Mouse (Mus musculus) midbrain, embryonic 14.5 days (tissue): ENCODE data around the gene Pgbd5. TPM values are rescaled to one million over a fixed set of nuclear protein-coding genes. Genes with fewer than 3 reads are reported as not detected.
"Not testable (repeated sequence)": the region's sequence is repeated elsewhere in the genome, so short reads cannot be mapped to it uniquely, and the experiment has no call there.

Source experiments
- ATAC-seq: fragments of 200-750 bp; cut with Nextera tagmentation; 2 replicates; pipeline ENCODE4 v1.8.0; 2017; ENCODE audit warnings: moderate number of reproducible peaks, moderate library complexity; ENCODE audit not compliant: low FRiP score, low TSS enrichment
- DNase-seq: peaks from one replicate; pipeline ENCODE4 v3.0.0-alpha.2; 2015
- H3K27ac ChIP-seq: fragments of 300-500 bp; sonication (generic); replicated peaks from 2 replicates; pipeline ENCODE4 v1.5.1; 2014; ENCODE audit warnings: mild to moderate bottlenecking, low read depth, low read length, moderate library complexity
- H3K27me3 ChIP-seq: fragments of 300-500 bp; sonication (generic); 2 replicates; pipeline ENCODE4 v1.6.1; 2014; ENCODE audit warnings: low read length, control low read depth, mixed read lengths; ENCODE audit not compliant: control insufficient read depth, insufficient read depth
- H3K36me3 ChIP-seq: fragments of 300-500 bp; sonication (generic); 2 replicates; pipeline ENCODE4 v1.6.1; 2014; ENCODE audit warnings: low read length, control low read depth; ENCODE audit not compliant: control insufficient read depth, insufficient read depth
- H3K4me1 ChIP-seq: fragments of 300-500 bp; sonication (generic); 2 replicates; pipeline ENCODE4 v1.6.1; 2014; ENCODE audit warnings: mild to moderate bottlenecking, antibody characterized with exemption, low read length, control low read depth; ENCODE audit not compliant: control insufficient read depth, insufficient read depth
- H3K4me2 ChIP-seq: fragments of 300-500 bp; sonication (generic); 2 replicates; pipeline ENCODE4 v1.6.1; 2014; ENCODE audit warnings: mild to moderate bottlenecking, low read length, moderate library complexity
- H3K4me3 ChIP-seq: fragments of 300-500 bp; sonication (generic); replicated peaks from 2 replicates; pipeline ENCODE4 v1.5.1; 2014; ENCODE audit warnings: low read depth, low read length
- H3K9ac ChIP-seq: fragments of 300-500 bp; sonication (generic); replicated peaks from 2 replicates; pipeline ENCODE4 v1.6.1; 2014; ENCODE audit warnings: mild to moderate bottlenecking, low read length, moderate library complexity
- H3K9me3 ChIP-seq: fragments of 300-500 bp; sonication (generic); 2 replicates; pipeline ENCODE4 v1.6.1; 2016; ENCODE audit warnings: low read length, control low read depth, mixed read lengths; ENCODE audit not compliant: control insufficient read depth
- WGBS: fragments of 180-500 bp; shearing (Covaris S2); extraction: QIAGEN DNeasy Blood & Tissue Kit; methylation state at CpG from one replicate; pipeline ENCODE4 v1.1.7; 2014; 5-methylcytosine and 5-hydroxymethylcytosine counted together
- polyA plus RNA-seq: library from polyadenylated mRNA; unstranded; fragments of >200 nt; fragmentation: Nextera tagmentation; extraction: Ambion mirVana; gene quantifications from 2 replicates; pipeline ENCODE4 v1.2.1, GENCODE M21; 2014

Pgbd5 gene
- polyA plus RNA-seq, 1 experiment from 2014 or later: 13.8 TPM

DNA sequence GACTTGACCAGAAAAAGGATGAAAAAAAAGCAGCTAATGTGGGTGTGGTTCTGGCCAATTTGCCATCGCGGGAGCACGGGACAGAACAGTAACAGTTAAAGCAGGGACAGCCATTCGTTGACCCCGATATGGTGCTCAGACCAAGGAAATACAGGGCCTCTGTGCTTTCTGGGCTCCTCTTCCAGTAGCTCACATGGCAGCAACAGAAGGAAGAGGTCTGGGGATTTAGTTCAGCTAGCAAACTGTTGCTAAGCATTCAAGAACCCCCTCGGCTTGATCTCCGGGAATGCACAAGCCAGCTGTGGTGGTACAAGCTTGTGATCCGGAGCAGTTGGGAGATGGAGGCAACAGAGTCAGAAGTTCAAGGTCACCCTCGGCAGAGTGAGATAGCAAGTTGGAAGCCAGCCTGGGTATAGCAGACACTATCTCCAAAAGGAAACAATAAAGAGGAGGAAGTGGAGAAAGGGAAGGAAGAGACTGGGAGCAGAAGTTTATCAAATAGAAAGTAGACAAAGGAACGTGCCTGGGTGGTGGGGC is 3.7 kb downstream of the Pgbd5 start:
- no peak overlapping the region for H3K9ac ChIP-seq
- H3K36me3 ChIP-seq: no peaks in the 10 kb centered on the region
- H3K4me1 ChIP-seq: peaks cover 22% of the 10 kb centered on the region
- H3K27me3 ChIP-seq: no peaks in the 10 kb centered on the region
- H3K9me3 ChIP-seq: no peaks in the 10 kb centered on the region
- 57% methylated on average over 10 of the region's 10 CpGs for WGBS
- H3K4me3 ChIP-seq: no peak overlapping the region
- no peak overlapping the region for H3K27ac ChIP-seq
- H3K4me2 ChIP-seq: no peak overlapping the region
- ATAC-seq (no peak), DNase-seq (no peak)

DNA sequence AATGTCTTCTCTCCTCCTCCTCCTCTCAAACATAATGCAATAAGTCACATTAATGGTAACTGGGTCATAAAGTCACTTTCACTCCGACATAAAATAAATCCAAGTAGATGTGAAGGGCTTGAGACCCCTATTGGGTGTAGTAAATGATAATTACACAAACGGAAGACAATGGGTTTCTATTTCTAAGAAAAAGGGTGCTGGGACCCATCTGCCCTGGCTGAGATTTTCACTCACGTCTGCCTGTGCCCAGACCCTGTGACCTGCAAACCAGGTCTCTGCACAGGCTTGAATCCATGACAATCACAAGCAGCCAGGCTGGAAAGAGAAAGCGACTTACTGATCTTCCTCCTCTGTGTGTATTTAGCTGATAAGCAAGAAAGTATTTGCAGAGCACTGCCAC is 4.3 kb downstream of the Pgbd5 start:
- H3K4me3 ChIP-seq: peak overlapping the region; percentile 68; the same call in 1 of the 2 replicates

DNA sequence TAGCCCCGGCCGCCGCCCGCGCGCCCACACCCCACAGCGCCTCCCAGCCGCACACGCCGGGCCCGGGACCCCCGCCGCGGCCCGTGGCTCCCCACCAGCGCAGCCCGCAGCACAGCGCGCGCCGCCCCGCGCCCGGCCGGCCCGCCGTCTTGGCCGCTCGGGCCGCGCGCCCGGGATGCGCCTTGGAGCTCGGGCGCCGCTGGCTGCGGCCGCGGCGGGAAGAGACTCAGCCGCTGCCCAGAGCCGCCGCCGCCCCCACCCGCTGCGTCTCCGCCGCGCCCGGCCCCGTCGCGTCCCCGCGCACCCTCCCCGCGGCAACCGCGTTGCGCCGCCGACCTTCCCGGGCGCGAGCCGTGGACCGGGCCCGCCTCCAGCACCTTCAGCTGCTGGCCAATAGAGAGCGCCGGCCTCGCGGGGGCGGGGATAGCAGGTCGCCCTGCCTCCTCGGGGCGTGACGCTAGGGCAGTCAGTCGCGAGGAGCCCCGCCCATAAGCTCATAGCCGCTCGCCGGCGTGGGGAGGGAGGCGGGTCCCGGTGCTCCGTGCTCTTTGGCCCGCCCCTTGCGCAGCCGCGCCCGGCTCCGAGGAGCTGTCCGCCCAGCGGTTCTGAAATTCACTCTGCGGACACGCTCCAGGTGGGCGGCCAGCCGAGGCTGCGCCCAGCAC is 5.2 kb downstream of the Pgbd5 start:
- H3K4me1 ChIP-seq: peaks cover 28% of the 10 kb centered on the region
- WGBS: under 1% methylated on average over 101 of the region's 101 CpGs
- H3K9ac ChIP-seq: peak overlapping the region; percentile 83
- peak overlapping the region; percentile 68 for H3K4me3 ChIP-seq
- no peaks in the 10 kb centered on the region for H3K36me3 ChIP-seq
- peak overlapping the region; percentile 86 for H3K4me2 ChIP-seq
- no peaks in the 10 kb centered on the region for H3K27me3 ChIP-seq
- peak overlapping the region; percentile 80 for H3K27ac ChIP-seq
- DNase-seq (peak; percentile 98), ATAC-seq (peak; percentile 98)
- no peaks in the 10 kb centered on the region for H3K9me3 ChIP-seq

More for the DNA sequence above, 4.3 kb downstream of the Pgbd5 start:
- 0 out of 2 replicates have a peak overlapping the region, but pooled peaks have one; percentile 41 for H3K9ac ChIP-seq
- ATAC-seq: no peak
- H3K27ac ChIP-seq: peak overlapping the region; percentile 80
- 47% methylated on average over 4 of the region's 4 CpGs for WGBS
- H3K4me2 ChIP-seq: peak overlapping the region; percentile 86
- DNase-seq: peak; percentile 18
- no peaks in the 10 kb centered on the region for H3K36me3 ChIP-seq
- H3K27me3 ChIP-seq: no peaks in the 10 kb centered on the region
- peaks cover 25% of the 10 kb centered on the region for H3K4me1 ChIP-seq
- no peaks in the 10 kb centered on the region for H3K9me3 ChIP-seq

DNA sequence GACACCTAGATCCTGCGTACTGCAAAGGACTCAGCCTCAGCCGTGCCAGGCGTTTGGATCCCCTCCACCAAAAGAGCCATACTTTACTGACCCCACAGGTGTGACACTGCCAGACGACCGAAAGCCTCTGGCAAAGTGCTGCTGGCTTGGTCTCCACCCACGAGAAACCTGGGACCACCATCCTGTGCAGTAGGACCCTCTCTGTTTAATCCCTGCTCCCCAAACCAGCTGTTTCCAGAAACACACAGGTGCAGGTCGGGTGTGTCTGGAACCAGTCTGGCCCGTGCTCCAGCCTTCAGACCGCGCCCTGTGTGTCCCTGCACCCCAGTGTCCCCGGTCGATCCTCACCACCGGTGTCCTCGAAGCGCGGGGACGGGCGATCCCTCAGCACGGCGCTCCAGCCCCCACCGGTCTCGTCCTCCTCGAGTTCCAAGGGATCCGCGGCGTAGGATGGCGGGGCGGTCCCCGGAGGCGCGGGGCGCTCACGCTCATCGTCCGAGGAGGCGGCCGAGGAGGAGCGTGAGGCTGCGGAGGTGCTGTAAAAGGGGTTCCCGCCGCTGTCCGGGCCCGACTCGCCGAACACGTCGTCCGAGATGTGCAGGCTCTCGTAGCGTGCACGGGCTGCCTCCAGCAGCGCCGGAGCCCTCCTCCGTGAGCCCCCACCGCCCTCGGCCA is 5.9 kb downstream of the Pgbd5 start:
- H3K27me3 ChIP-seq: no peaks in the 10 kb centered on the region
- peak overlapping the region; percentile 86 for H3K4me2 ChIP-seq
- peak; percentile 62 for DNase-seq
- peak overlapping the region; percentile 80 for H3K27ac ChIP-seq
- ATAC-seq: peak; percentile 1; the same call in 1 of the 2 replicates
- no peaks in the 10 kb centered on the region for H3K36me3 ChIP-seq
- H3K9me3 ChIP-seq: no peaks in the 10 kb centered on the region
- WGBS: 1% methylated on average over 55 of the region's 56 CpGs
- H3K4me1 ChIP-seq: peaks cover 28% of the 10 kb centered on the region
- peak overlapping the region; percentile 68 for H3K4me3 ChIP-seq
- peak overlapping the region; percentile 83 for H3K9ac ChIP-seq

DNA sequence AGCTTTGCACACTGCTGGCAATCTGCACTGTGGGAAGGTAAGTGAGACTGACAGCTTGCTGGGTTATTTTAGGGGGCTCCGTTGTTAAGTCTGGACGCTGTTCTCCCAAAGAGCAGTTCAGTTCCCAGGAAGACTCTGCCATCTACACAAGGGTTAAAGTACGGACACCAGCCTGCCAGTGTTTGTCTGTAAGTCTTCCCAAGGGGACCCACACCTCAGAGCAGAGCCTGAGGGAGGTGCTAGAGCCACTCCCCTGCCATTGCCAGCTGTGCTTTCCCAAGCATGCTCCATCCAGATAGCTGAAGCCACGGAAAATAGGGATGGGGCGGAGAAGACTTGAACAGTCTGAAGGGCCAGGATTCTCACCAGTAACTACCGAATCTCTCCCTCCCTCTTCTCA is 8.6 kb downstream of the Pgbd5 start:
- H3K9ac ChIP-seq: peak overlapping the region; percentile 20; the same call in 1 of the 2 replicates

DNA sequence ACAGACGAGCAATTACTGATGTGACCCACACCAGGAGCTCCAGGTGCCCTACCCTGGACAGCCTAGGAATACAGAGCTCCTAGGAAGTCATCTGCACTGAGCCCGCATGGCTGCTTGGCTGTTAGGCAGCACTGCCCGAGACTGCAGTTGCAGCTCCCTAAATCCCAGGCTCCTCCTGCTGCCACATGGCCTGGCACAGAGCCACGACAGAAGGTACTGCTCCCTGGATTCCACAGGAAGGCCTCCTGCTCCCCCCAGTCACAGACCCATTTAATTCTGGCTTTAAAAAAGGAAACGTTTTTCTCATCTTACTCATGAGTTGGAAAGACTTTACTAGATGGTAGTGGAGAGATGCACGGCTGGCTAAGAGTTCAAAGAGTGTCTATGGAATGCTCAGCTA is 10.0 kb downstream of the Pgbd5 start:
- Histone ChIP-seq H3K9ac (no peak overlapping the region), H3K27me3 (no peaks in the 10 kb centered on the region), H3K9me3 (no peaks in the 10 kb centered on the region), H3K4me2 (no peak overlapping the region), H3K27ac (no peak overlapping the region), H3K36me3 (no peaks in the 10 kb centered on the region), H3K4me1 (peaks cover 28% of the 10 kb centered on the region), H3K4me3 (no peak overlapping the region)
- no peak for DNase-seq
- ATAC-seq: no peak
- 67% methylated on average over 6 of the region's 6 CpGs for WGBS

More for the DNA sequence above, 8.6 kb downstream of the Pgbd5 start:
- Histone ChIP-seq H3K27ac (no peak overlapping the region), H3K9me3 (no peaks in the 10 kb centered on the region), H3K4me1 (peaks cover 28% of the 10 kb centered on the region), H3K4me2 (peak overlapping the region; percentile 86), H3K27me3 (no peaks in the 10 kb centered on the region), H3K36me3 (no peaks in the 10 kb centered on the region), H3K4me3 (no peak overlapping the region)
- ATAC-seq (no peak), DNase-seq (no peak)
- whole genome bisulfite sequencing: 48% methylated on average over 6 of the region's 6 CpGs

DNA sequence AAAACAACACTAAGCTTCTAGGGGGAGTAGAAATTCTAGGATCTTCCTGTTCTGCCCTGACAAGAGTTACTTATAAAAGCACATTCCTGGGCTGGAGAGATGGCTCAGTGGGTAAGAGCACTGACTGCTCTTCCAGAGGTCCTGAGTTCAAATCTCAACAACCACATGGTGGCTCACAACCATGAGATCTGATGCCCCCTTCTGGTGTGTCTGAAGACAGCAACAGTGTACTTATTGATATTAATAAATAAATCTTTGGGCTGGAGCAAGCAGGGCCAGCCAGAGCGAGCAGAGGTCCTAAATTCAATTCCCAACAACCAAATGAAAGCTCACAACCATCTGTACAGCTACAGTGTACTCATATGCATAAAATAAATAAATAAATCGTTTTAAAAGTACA is 10.7 kb downstream of the Pgbd5 start:
- H3K9me3 ChIP-seq, H3K27me3 ChIP-seq, H3K9ac ChIP-seq, ATAC-seq, H3K4me2 ChIP-seq, H3K4me3 ChIP-seq, H3K36me3 ChIP-seq, DNase-seq, H3K27ac ChIP-seq: not testable (repeated sequence)
- WGBS: 65% methylated on average over 2 of the region's 2 CpGs
- peaks cover 28% of the 10 kb centered on the region for H3K4me1 ChIP-seq

DNA sequence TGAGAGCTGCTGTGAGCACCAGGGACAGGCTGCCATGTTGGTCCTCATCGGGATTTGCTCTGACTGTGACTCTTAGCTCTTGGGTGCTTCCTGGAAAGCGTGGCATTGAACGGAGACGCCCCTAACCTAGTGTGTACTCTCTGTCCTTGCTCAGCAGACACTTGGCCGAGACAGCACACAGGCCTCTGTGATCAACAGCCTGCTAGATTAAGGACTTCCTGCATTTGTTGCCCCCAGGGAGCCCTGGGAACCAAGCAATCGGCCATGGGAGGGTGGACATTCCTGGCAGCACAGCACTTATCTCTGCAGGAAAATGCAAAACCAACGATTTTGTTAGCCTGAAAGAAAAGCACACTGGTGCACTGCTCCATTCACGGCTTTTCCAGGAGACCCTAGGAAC is 18.0 kb downstream of the Pgbd5 start:
- H3K36me3 ChIP-seq: no peaks in the 10 kb centered on the region
- no peaks in the 10 kb centered on the region for H3K4me1 ChIP-seq
- DNase-seq: no peak
- H3K27me3 ChIP-seq: no peaks in the 10 kb centered on the region
- no peak overlapping the region for H3K9ac ChIP-seq
- WGBS: 70% methylated on average over 8 of the region's 8 CpGs
- ATAC-seq: no peak
- no peak overlapping the region for H3K27ac ChIP-seq
- no peak overlapping the region for H3K4me2 ChIP-seq
- H3K4me3 ChIP-seq: no peak overlapping the region
- H3K9me3 ChIP-seq: no peaks in the 10 kb centered on the region
